Mouse (Mus musculus): ENCODE results near the gene Hoxa7. TPM values are rescaled to one million over a fixed set of nuclear protein-coding genes. Genes with fewer than 3 reads are reported as not detected.

Gene Hoxa7
- polyA plus RNA-seq, 1 experiment from 2014 or later: 13.9 TPM

GRCm38 (mm10) chr6:52243681-52244121 lies 22.0 kb upstream of the Hoxa7 start:
- no peak overlapping the region for H3K27ac ChIP-seq (ENCODE audit: low read length)
- H3K4me2 ChIP-seq (replicated peaks; ENCODE audit: low read depth, low read length): no peak overlapping the region

GRCm38 (mm10) chr6:52242801-52243332 lies 21.2 kb upstream of the Hoxa7 start:
- ATAC-seq (ENCODE audit: insufficient number of reproducible peaks, insufficient read depth, low FRiP score, low read depth): no peak
- Histone ChIP-seq H3K36me3 (ENCODE audit: control insufficient read depth, insufficient read depth, low read length) (no peaks in the 10 kb centered on the region), H3K4me1 (ENCODE audit: control insufficient read depth, insufficient read depth, low read length) (no peaks in the 10 kb centered on the region; the same call in 1 of the 2 replicates), H3K4me2 (replicated peaks; ENCODE audit: low read depth, low read length) (no peak overlapping the region), H3K27ac (ENCODE audit: low read length) (no peak overlapping the region), H3K4me3 (ENCODE audit: low read depth, low read length) (no peak overlapping the region), H3K9ac (replicated peaks; ENCODE audit: low read depth, low read length) (no peak overlapping the region), H3K9me3 (ENCODE audit: control insufficient read depth, low read depth, low read length) (no peaks in the 10 kb centered on the region), H3K27me3 (ENCODE audit: control insufficient read depth, insufficient read depth, low read length) (peaks cover 68% of the 10 kb centered on the region)
- WGBS: 2% methylated on average over 4 of the region's 4 CpGs

More at GRCm38 (mm10) chr6:52243681-52244121, 22.0 kb upstream of the Hoxa7 start:
- ATAC-seq (ENCODE audit: insufficient number of reproducible peaks, insufficient read depth, low FRiP score, low read depth): no peak
- H3K4me3 ChIP-seq (ENCODE audit: low read depth, low read length): no peak overlapping the region
- no peak overlapping the region for H3K9ac ChIP-seq (replicated peaks; ENCODE audit: low read depth, low read length)
- peaks cover 74% of the 10 kb centered on the region for H3K27me3 ChIP-seq (ENCODE audit: control insufficient read depth, insufficient read depth, low read length)
- H3K9me3 ChIP-seq (ENCODE audit: control insufficient read depth, low read depth, low read length): no peaks in the 10 kb centered on the region
- no peaks in the 10 kb centered on the region for H3K36me3 ChIP-seq (ENCODE audit: control insufficient read depth, insufficient read depth, low read length)
- WGBS: 0% methylated on average over 12 of the region's 12 CpGs
- no peaks in the 10 kb centered on the region; the same call in 1 of the 2 replicates for H3K4me1 ChIP-seq (ENCODE audit: control insufficient read depth, insufficient read depth, low read length)

- H3K27ac ChIP-seq (ENCODE audit: low read length): no peak overlapping the region
- H3K4me3 ChIP-seq (ENCODE audit: low read depth, low read length): no peak overlapping the region
- H3K9me3 ChIP-seq (ENCODE audit: control insufficient read depth, low read depth, low read length): no peaks in the 10 kb centered on the region
- no peaks in the 10 kb centered on the region; the same call in 1 of the 2 replicates for H3K4me1 ChIP-seq (ENCODE audit: control insufficient read depth, insufficient read depth, low read length)
- 2% methylated on average over 9 of the region's 9 CpGs for WGBS
- H3K27me3 ChIP-seq (ENCODE audit: control insufficient read depth, insufficient read depth, low read length): peaks cover 65% of the 10 kb centered on the region
- H3K9ac ChIP-seq (replicated peaks; ENCODE audit: low read depth, low read length): no peak overlapping the region
- ATAC-seq (ENCODE audit: insufficient number of reproducible peaks, insufficient read depth, low FRiP score, low read depth): no peak
- H3K4me2 ChIP-seq (replicated peaks; ENCODE audit: low read depth, low read length): no peak overlapping the region
- no peaks in the 10 kb centered on the region for H3K36me3 ChIP-seq (ENCODE audit: control insufficient read depth, insufficient read depth, low read length)
Measured at GRCm38 (mm10) chr6:52241001-52241621, 19.5 kb upstream of the Hoxa7 start.

GRCm38 (mm10) chr6:52240389-52241000 lies 18.8 kb upstream of the Hoxa7 start, which contains the start of gene Hoxa10:
TSS of gene Hoxa10 (minus strand) at chr6:52240854.
- Histone ChIP-seq H3K4me2 (replicated peaks; ENCODE audit: low read depth, low read length) (peak within 1 kb of the TSS; percentile 20; the same call in 1 of the 2 replicates), H3K4me3 (ENCODE audit: low read depth, low read length) (peak within 1 kb of the TSS; percentile 14), H3K27me3 (ENCODE audit: control insufficient read depth, insufficient read depth, low read length) (peaks cover 65% of the 10 kb centered on the region), H3K36me3 (ENCODE audit: control insufficient read depth, insufficient read depth, low read length) (no peaks in the 10 kb centered on the region), H3K4me1 (ENCODE audit: control insufficient read depth, insufficient read depth, low read length) (no peaks in the 10 kb centered on the region; the same call in 1 of the 2 replicates), H3K27ac (ENCODE audit: low read length) (no peak within 1 kb of the TSS), H3K9ac (replicated peaks; ENCODE audit: low read depth, low read length) (no peak within 1 kb of the TSS), H3K9me3 (ENCODE audit: control insufficient read depth, low read depth, low read length) (no peaks in the 10 kb centered on the region)
- 1% methylated on average over 35 of the region's 35 CpGs for WGBS
- no peak for ATAC-seq (ENCODE audit: insufficient number of reproducible peaks, insufficient read depth, low FRiP score, low read depth)

GRCm38 (mm10) chr6:52239625-52240388 lies 18.2 kb upstream of the Hoxa7 start:
- Histone ChIP-seq H3K9me3 (ENCODE audit: control insufficient read depth, low read depth, low read length) (no peaks in the 10 kb centered on the region), H3K27ac (ENCODE audit: low read length) (no peak overlapping the region), H3K9ac (replicated peaks; ENCODE audit: low read depth, low read length) (no peak overlapping the region), H3K27me3 (ENCODE audit: control insufficient read depth, insufficient read depth, low read length) (peaks cover 65% of the 10 kb centered on the region), H3K36me3 (ENCODE audit: control insufficient read depth, insufficient read depth, low read length) (no peaks in the 10 kb centered on the region), H3K4me3 (ENCODE audit: low read depth, low read length) (peak overlapping the region; percentile 14), H3K4me1 (ENCODE audit: control insufficient read depth, insufficient read depth, low read length) (no peaks in the 10 kb centered on the region; the same call in 1 of the 2 replicates), H3K4me2 (replicated peaks; ENCODE audit: low read depth, low read length) (peak overlapping the region; percentile 20; the same call in 1 of the 2 replicates)
- ATAC-seq (ENCODE audit: insufficient number of reproducible peaks, insufficient read depth, low FRiP score, low read depth): no peak
- WGBS: 3% methylated on average over 30 of the region's 30 CpGs

- Histone ChIP-seq H3K4me1 (ENCODE audit: control insufficient read depth, insufficient read depth, low read length) (peaks cover 2% of the 10 kb centered on the region; the same call in 1 of the 2 replicates), H3K27ac (ENCODE audit: low read length) (no peak overlapping the region), H3K36me3 (ENCODE audit: control insufficient read depth, insufficient read depth, low read length) (no peaks in the 10 kb centered on the region), H3K9me3 (ENCODE audit: control insufficient read depth, low read depth, low read length) (no peaks in the 10 kb centered on the region), H3K4me3 (ENCODE audit: low read depth, low read length) (no peak overlapping the region), H3K9ac (replicated peaks; ENCODE audit: low read depth, low read length) (no peak overlapping the region), H3K4me2 (replicated peaks; ENCODE audit: low read depth, low read length) (no peak overlapping the region), H3K27me3 (ENCODE audit: control insufficient read depth, insufficient read depth, low read length) (peaks cover 71% of the 10 kb centered on the region)
- WGBS: 2% methylated on average over 7 of the region's 7 CpGs
- ATAC-seq (ENCODE audit: insufficient number of reproducible peaks, insufficient read depth, low FRiP score, low read depth): no peak
Measured at GRCm38 (mm10) chr6:52238976-52239375, 17.3 kb upstream of the Hoxa7 start.

GRCm38 (mm10) chr6:52238155-52238545 lies 16.5 kb upstream of the Hoxa7 start:
- H3K27ac ChIP-seq (ENCODE audit: low read length): no peak overlapping the region
- H3K9ac ChIP-seq (replicated peaks; ENCODE audit: low read depth, low read length): no peak overlapping the region

More at GRCm38 (mm10) chr6:52238155-52238545, 16.5 kb upstream of the Hoxa7 start:
- H3K4me2 ChIP-seq (replicated peaks; ENCODE audit: low read depth, low read length): no peak overlapping the region
- no peaks in the 10 kb centered on the region for H3K9me3 ChIP-seq (ENCODE audit: control insufficient read depth, low read depth, low read length)
- H3K4me3 ChIP-seq (ENCODE audit: low read depth, low read length): no peak overlapping the region
- WGBS: 2% methylated on average over 7 of the region's 7 CpGs
- no peak for ATAC-seq (ENCODE audit: insufficient number of reproducible peaks, insufficient read depth, low FRiP score, low read depth)
- H3K36me3 ChIP-seq (ENCODE audit: control insufficient read depth, insufficient read depth, low read length): no peaks in the 10 kb centered on the region
- peaks cover 71% of the 10 kb centered on the region for H3K27me3 ChIP-seq (ENCODE audit: control insufficient read depth, insufficient read depth, low read length)
- peaks cover 3% of the 10 kb centered on the region; the same call in 1 of the 2 replicates for H3K4me1 ChIP-seq (ENCODE audit: control insufficient read depth, insufficient read depth, low read length)

Measured in stomach, embryonic 14.5 days (tissue).